Mouse (Mus musculus) gastrocnemius, adult 18-20 months (tissue): ENCODE data around the gene Atp6v1c2. TPM values are rescaled to one million over a fixed set of nuclear protein-coding genes. Genes with fewer than 3 reads are reported as not detected.
A peak's percentile ranks its signal among the peaks of the same experiment; 100 is the strongest.

ENCODE experiments used
- DNase-seq: peaks from one replicate; pipeline ENCODE4 v3.0.0; 2021; ENCODE audit warnings: low spot score
- long read RNA-seq, 2 experiments: library from polyadenylated mRNA; stranded (forward); transcript quantifications; one replicate each; pipeline ENCODE4 v2.0.0; 2021
- total RNA-seq, 2 experiments: library from RNA; stranded (reverse); gene quantifications; 2 replicates each; pipeline ENCODE4 v1.2.3; 2021

The Atp6v1c2 gene
- total RNA-seq, result not detected
- long read RNA-seq, experiment 1, result 0 reads
- long read RNA-seq, experiment 2, result 0 reads

- no peak for DNase-seq
Observed at GRCm38 (mm10) chr12:17329259-17329658, at the start of gene Atp6v1c2. Gene Atp6v1c2, minus strand, starts transcription at chr12:17329359.

DNA sequence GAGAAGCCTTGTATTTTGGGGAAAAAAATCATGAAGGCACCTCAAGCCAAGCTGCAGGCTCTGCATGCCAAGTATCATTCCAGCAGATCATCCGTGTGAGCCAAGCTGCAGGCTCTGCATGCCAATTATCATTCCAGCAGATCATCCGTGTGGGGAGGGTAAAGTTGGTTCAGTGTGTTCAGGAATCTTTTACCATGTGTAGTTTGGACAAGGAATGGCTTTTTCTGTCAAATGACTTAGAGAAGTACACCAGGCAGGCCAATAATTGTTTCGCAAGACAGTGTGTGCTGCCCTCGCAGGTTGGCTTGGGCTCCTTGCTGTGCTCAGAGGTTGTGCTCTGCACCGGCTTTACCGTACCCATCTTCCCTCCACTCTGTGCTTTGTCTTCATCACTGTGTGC lies 47.4 kb upstream of the Atp6v1c2 start:
- DNase-seq, result no peak

- DNase-seq, result no peak
Observed at GRCm38 (mm10) chr12:17375243-17375642, 46.1 kb upstream of the Atp6v1c2 start.

- DNase-seq, result no peak
Observed at GRCm38 (mm10) chr12:17373470-17373975, 44.4 kb upstream of the Atp6v1c2 start.

- no peak for DNase-seq
Observed at GRCm38 (mm10) chr12:17372696-17373095, 43.5 kb upstream of the Atp6v1c2 start.

DNA sequence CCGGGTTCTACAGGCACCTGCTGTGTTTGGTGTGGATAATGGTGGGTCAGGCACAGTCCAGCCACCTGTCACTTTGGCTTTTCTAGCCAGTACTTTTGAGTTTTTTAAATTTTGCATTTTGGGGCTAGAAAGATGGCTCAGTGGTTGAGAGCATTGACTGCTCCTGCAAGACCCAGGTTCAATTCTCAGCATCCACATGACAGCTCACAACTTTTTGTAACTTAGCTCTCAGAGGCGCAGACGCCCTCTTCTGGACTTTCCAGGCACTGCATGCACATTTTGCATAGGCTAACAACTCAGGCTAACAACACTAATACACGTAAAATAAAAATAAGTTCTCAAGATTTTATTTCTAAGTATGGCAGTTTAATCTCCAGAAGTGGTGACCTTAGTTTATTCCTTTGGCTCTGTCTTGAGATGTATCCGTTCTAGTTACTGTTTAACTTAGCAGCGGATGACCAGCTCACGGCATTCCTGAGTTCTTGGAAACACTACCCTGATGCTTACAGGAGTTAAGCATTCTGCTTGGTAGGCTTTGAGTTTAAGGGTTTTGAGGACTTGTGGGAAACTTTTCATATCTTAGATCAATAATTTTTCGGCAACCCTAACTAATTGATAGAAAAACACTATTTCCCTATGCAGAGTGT lies 42.6 kb upstream of the Atp6v1c2 start:
- DNase-seq, result no peak

DNA sequence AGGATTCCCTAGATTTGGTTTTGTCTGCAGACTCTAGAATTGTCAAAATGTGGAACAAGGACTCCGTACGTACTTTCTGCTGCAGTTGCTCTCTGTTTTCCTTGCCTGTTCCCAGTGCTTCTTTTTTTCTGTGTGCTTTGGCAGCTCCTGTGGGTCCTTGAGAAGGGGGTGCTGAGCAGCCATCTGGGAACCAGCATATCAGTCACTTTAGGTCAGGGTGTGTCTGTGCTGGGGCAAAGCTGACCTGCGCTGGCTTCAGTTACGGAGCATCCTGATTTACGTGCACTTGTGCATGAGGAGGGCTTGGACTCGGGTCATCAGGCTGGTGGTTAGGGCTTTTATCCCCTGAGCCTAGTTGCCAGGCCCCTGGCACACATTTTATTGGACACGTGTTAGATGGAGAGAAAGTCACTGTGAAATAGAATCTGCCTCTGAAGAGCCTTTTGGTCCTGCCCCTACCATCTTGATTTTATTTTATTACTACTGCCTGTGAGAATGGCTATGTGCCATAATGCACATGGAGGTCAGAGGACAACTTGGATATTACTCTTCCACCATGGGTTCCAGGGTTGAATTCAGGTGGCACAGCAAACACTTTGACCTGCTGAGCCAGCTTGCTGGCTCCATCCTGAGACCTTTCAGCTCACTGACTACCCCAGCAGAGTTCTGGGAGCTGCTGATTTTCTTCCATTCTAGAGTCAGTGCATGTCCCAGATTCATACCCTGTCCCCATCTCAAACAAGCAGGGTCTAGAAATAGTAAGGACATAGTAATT lies 40.6 kb upstream of the Atp6v1c2 start:
- DNase-seq, result peak; percentile 14

DNA sequence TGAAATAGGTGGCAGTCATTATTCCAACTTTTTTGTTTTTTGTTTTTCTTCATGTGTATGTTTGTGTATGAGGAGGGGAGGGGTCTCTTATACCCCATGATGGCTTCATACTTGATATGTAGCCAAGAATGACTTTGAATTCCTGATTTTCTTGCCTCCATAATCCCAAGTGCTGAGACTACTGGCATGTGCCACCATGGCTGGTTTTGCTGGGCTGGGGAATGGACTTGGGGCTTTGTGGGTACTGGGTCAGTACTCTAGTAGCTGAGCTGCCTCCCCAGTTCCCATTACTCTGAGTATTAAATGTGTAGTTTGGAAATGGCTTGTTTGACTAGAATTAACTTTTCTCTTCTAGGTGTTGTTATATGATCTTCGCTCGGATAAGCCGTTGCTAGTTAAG lies 40.0 kb upstream of the Atp6v1c2 start:
- DNase-seq, result no peak

DNA sequence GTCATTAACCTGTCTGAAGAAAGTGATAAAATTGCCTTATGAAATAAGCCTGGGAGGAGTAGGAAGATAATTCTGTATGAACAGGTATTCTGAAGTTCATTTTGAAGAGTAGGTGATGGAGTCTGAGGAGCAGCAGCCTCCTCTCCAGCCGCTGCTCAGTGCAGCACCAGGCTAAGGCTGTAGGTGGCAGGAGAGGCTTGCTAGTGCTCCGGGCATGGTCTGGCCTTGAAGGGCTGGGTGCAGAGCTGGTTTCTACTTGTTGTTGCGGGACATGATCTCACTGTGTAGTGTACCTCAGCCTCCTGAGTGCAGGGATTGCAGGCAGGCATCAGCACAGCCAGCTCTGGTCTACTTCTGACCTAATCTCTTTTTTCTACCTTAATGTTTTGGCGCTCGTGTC lies 37.8 kb upstream of the Atp6v1c2 start:
- peak; percentile 45 for DNase-seq

DNA sequence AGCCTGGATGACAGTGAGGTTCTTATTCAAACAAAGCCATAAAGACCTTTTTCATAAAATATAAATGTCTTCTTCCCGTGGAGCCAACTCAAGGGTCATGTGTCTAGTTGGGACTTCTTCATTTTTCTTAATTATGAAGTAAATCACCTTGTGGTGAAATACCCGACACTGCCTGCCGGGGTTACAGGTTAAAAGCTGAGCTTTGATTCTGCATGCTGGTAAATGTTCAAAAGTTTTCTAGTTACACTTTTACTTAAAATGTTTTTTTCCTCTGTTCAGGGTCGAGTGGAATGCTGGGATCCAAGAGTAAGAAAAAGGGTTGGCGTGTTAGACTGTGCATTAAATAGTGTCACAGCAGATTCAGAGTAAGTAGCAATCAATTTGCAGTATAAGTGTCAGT lies 33.2 kb upstream of the Atp6v1c2 start:
- DNase-seq, result no peak

DNA sequence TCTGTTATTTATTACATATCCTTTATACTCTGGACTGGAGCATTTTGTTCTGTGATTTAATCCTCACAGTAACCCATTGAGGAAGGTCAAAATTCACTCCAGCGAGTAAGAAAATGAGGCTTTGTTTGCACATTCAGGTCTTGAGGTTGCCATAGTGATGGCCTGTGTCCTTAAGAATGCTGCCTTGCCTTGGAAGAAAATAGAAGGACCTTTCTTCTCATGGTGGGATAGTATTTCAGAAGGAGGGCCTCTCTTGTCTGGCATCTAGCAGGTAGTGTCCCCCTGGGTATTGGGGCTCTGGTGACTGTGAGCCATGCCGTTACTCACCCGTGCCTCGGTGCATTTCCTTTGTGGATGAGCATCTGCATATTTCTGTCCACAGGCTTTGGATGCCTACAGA lies 31.5 kb upstream of the Atp6v1c2 start:
- DNase-seq, result no peak

DNA sequence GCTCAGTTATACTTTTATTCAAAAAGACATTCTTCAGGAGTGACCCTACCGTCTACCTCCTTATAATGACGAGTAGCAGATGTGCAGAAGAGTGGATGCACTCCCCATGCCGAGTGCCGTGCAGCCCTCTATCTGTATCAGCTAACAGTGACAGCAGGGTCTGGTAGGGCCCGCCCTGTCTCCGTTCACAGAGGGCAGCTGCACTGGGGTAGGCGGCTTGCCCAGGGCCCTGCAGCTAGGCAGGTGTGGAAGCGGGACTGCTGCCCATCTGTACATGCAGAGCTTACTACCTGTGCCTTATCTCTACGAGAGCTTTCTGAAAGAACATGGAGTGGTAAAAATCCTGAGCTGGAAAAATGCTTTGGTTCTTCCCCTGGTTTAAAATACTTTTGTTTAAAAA lies 30.9 kb upstream of the Atp6v1c2 start:
- DNase-seq, result no peak

GRCm38 (mm10) chr12:17358981-17359380 lies 29.8 kb upstream of the Atp6v1c2 start:
- peak; percentile 13 for DNase-seq

GRCm38 (mm10) chr12:17357795-17358194 lies 28.6 kb upstream of the Atp6v1c2 start:
- DNase-seq, result no peak

DNA sequence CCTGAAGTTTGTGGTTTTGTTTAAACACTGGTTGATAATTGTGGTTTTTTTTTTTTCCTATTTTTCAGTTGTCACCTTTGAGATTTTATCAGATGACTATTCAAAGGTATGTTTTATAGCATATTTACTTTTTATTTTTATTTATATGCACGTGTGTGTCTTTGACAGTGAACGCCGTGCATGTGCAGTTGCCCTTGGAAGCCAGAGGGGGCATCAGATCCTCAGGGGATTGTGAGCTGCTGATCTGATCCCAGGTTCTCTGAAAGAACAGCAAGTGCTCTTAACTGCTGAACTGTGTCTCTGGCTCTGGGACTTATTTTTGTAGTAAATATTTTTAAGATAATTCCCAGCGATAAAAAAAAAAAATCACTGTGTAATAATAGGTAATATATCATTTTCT lies 27.7 kb upstream of the Atp6v1c2 start:
- DNase-seq, result no peak

- DNase-seq, result no peak
Observed at GRCm38 (mm10) chr12:17350106-17350505, 20.9 kb upstream of the Atp6v1c2 start.

- DNase-seq, result peak; percentile 86
Observed at GRCm38 (mm10) chr12:17348048-17349036, 19.2 kb upstream of the Atp6v1c2 start, which contains the start of gene Nol10. Gene Nol10, plus strand, starts transcription at chr12:17348458.

DNA sequence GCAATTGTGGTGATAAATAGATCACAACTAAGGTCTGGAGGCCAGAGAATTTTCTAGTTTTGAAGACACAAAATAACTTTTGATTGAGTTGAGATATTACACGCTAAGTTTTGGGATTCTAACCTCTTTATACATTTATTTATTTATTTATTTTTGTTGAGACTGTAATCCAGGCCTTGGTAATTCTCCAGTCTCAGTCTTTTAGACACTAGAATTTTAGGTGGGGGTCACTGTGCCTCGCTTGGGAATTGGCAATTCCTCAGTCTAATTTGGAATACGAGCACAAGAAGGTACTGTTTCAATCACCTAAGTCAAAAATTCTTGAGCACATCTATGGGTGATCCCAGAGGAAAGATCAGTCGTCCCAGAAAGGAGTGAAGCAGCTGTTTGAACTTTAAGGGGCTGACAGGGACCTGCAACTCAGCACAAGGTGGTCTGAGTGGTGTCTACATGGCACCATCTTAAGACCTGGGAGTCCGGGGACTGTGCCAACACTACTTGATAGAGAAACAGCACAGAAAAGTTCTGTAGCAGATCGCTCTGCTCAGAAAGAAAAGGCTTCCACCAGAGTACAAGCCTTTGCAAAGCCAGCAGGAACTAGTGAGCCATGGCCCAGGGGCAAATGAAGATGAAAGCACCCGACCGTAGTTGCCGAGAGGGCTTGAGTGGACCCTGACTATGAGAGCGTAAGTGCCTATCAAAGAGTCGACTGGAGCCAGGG lies 18.3 kb upstream of the Atp6v1c2 start:
- DNase-seq, result peak; percentile 16

DNA sequence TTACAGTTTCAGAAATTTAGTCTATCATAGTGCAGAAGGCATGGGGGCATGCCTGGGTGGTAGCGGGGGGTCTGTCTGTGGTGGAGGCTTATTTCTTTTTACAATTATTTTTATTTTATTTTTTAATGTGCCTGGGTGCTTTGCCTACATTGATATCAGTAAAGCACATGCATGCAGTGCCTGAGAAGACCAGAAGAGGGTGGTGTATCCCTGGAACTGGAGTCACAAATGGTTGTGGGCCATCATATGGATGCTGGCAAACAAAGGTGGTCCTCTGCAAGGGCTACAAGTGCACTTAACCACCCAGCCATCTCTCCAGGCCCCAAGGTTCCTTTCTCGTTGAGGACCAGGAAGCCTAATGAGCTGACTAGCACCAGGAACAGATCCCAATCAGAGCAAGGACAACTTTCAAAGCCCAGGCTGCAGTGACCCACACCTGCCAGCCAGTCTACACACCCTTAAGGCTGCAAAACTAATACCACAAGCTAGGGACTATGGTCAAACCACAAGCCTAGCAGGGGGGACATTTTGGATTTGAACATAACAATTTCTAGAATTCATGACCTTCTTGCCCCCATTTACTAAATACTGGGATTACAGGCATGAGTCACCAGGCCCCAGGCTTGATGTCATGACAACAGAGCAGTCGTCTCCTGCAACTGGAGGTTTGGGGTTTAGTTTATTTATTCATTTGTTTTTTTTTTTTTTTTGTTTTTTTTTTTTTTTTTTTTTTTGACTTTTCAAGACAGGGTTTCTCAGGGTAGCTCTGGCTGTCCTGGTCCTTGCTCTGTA lies 10.2 kb upstream of the Atp6v1c2 start:
- no peak for DNase-seq

DNA sequence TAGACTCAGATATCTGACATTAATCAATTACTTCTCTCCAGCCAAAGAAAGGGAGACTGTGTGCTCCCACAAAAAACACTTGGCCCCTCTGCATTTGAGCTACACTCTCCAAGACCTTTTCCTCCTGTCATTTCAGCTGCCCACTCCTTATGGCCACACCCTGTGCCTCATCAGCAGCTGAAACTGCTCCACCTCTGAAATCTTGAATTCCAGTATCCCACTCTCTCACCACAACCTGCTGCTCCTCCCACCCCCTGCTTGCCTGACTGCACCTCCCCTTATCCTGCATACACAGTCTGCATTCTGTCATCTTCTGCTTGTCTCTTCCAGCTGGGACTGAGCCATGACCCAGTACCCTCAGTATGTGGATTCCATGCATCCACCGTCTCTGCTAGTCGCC lies 9.2 kb upstream of the Atp6v1c2 start:
- no peak for DNase-seq
